Mouse (Mus musculus) hindbrain, embryonic 12.5 days (tissue): ENCODE measurements around the gene Pdss2. TPM values are rescaled to one million over a fixed set of nuclear protein-coding genes. Genes with fewer than 3 reads are reported as not detected.

Source experiments
- ATAC-seq: fragments of 200-750 bp; cut with Nextera tagmentation; 2 replicates; pipeline ENCODE4 v1.8.0; 2017; ENCODE audit warnings: moderate TSS enrichment; ENCODE audit not compliant: low FRiP score
- H3K27ac ChIP-seq: fragments of 300-500 bp; sonication (generic); 2 replicates; pipeline ENCODE4 v1.5.1; 2016; ENCODE audit warnings: mild to moderate bottlenecking
- H3K27me3 ChIP-seq: fragments of 300-500 bp; sonication (generic); 2 replicates; pipeline ENCODE4 v1.6.1; 2016; ENCODE audit warnings: mild to moderate bottlenecking
- H3K36me3 ChIP-seq: fragments of 300-500 bp; sonication (generic); 2 replicates; pipeline ENCODE4 v1.6.1; 2016; ENCODE audit warnings: mild to moderate bottlenecking
- H3K4me1 ChIP-seq: fragments of 300-500 bp; sonication (generic); 2 replicates; pipeline ENCODE4 v1.6.1; 2016
- H3K4me2 ChIP-seq: fragments of 300-500 bp; sonication (generic); replicated peaks from 2 replicates; pipeline ENCODE4 v1.6.1; 2016; ENCODE audit warnings: mild to moderate bottlenecking
- H3K4me3 ChIP-seq: fragments of 300-500 bp; sonication (generic); 2 replicates; pipeline ENCODE4 v1.5.1; 2016; ENCODE audit warnings: mild to moderate bottlenecking
- H3K9ac ChIP-seq: fragments of 300-500 bp; sonication (generic); 2 replicates; pipeline ENCODE4 v1.6.1; 2016; ENCODE audit warnings: mild to moderate bottlenecking, moderate library complexity
- H3K9me3 ChIP-seq: fragments of 300-500 bp; sonication (generic); replicated peaks from 2 replicates; pipeline ENCODE4 v1.6.1; 2016; ENCODE audit warnings: mild to moderate bottlenecking
- WGBS: fragments of 180-500 bp; shearing (Covaris S2); methylation state at CpG from one replicate; pipeline ENCODE4 v1.1.7; 2016; 5-methylcytosine and 5-hydroxymethylcytosine counted together
- polyA plus RNA-seq: library from polyadenylated mRNA; unstranded; fragments of >200 nt; fragmentation: Nextera tagmentation; extraction: Ambion mirVana; gene quantifications from 2 replicates; pipeline ENCODE4 v1.2.1, GENCODE M21; 2016

Gene Pdss2
- polyA plus RNA-seq, 1 experiment from 2014 or later = 14.9 TPM

- Histone ChIP-seq H3K27me3 (no peaks in the 10 kb centered on the region), H3K9ac (no peak overlapping the region), H3K4me2 (no peak overlapping the region), H3K9me3 (no peaks in the 10 kb centered on the region), H3K27ac (no peak overlapping the region), H3K4me3 (no peak overlapping the region), H3K36me3 (no peaks in the 10 kb centered on the region), H3K4me1 (no peaks in the 10 kb centered on the region)
- no peak for ATAC-seq
- 95% methylated on average over 2 of the region's 2 CpGs for WGBS
These were observed 244.9 kb downstream of the Pdss2 start for GRCm38 (mm10) chr10:43466223-43466622.

GRCm38 (mm10) chr10:43467659-43468058 lies 246.4 kb downstream of the Pdss2 start:
- no peaks in the 10 kb centered on the region for H3K27me3 ChIP-seq
- 40% methylated on average over 13 of the region's 13 CpGs for WGBS
- no peak overlapping the region for H3K9ac ChIP-seq
- H3K36me3 ChIP-seq = no peaks in the 10 kb centered on the region
- H3K27ac ChIP-seq = no peak overlapping the region
- no peaks in the 10 kb centered on the region for H3K9me3 ChIP-seq
- ATAC-seq = no peak
- H3K4me2 ChIP-seq = 0 out of 2 replicates have a peak overlapping the region, but pooled peaks have one; percentile 23
- H3K4me3 ChIP-seq = no peak overlapping the region
- no peaks in the 10 kb centered on the region for H3K4me1 ChIP-seq

GRCm38 (mm10) chr10:43468293-43468692 lies 247.0 kb downstream of the Pdss2 start:
- Histone ChIP-seq H3K9me3 (no peaks in the 10 kb centered on the region), H3K4me3 (no peak overlapping the region), H3K4me1 (no peaks in the 10 kb centered on the region), H3K27me3 (no peaks in the 10 kb centered on the region), H3K36me3 (no peaks in the 10 kb centered on the region), H3K27ac (no peak overlapping the region), H3K4me2 (no peak overlapping the region), H3K9ac (no peak overlapping the region)
- ATAC-seq = no peak
- 98% methylated on average over 6 of the region's 6 CpGs for WGBS

- no peaks in the 10 kb centered on the region for H3K9me3 ChIP-seq
- peaks cover 14% of the 10 kb centered on the region for H3K4me1 ChIP-seq
- H3K36me3 ChIP-seq = no peaks in the 10 kb centered on the region
- no peak for ATAC-seq
- no peak overlapping the region for H3K4me2 ChIP-seq
- H3K9ac ChIP-seq = no peak overlapping the region
- 58% methylated on average over 4 of the region's 4 CpGs for WGBS
- no peak overlapping the region for H3K27ac ChIP-seq
- H3K27me3 ChIP-seq = no peaks in the 10 kb centered on the region
- no peak overlapping the region for H3K4me3 ChIP-seq
These were observed 254.1 kb downstream of the Pdss2 start for GRCm38 (mm10) chr10:43475376-43475775.

- Histone ChIP-seq H3K27ac (peak overlapping the region; percentile 99), H3K4me1 (peaks cover 34% of the 10 kb centered on the region), H3K4me2 (peak overlapping the region; percentile 82), H3K27me3 (no peaks in the 10 kb centered on the region), H3K9me3 (no peaks in the 10 kb centered on the region), H3K4me3 (peak overlapping the region; percentile 73), H3K9ac (peak overlapping the region; percentile 95), H3K36me3 (no peaks in the 10 kb centered on the region)
- WGBS = 3% methylated on average over 9 of the region's 9 CpGs
- ATAC-seq = no peak
These were observed 256.2 kb downstream of the Pdss2 start for GRCm38 (mm10) chr10:43477459-43477858.

GRCm38 (mm10) chr10:43477865-43478681 lies 256.8 kb downstream of the Pdss2 start:
- no peaks in the 10 kb centered on the region for H3K36me3 ChIP-seq
- H3K4me1 ChIP-seq = peaks cover 38% of the 10 kb centered on the region
- peak overlapping the region; percentile 82 for H3K4me2 ChIP-seq
- peak overlapping the region; percentile 73 for H3K4me3 ChIP-seq
- no peaks in the 10 kb centered on the region for H3K27me3 ChIP-seq
- peak overlapping the region; percentile 99 for H3K27ac ChIP-seq
- peak overlapping the region; percentile 95 for H3K9ac ChIP-seq
- H3K9me3 ChIP-seq = no peaks in the 10 kb centered on the region
- ATAC-seq = peak; percentile 60
- under 1% methylated on average over 42 of the region's 42 CpGs for WGBS

- ATAC-seq = peak; percentile 72
- no peaks in the 10 kb centered on the region for H3K27me3 ChIP-seq
- H3K36me3 ChIP-seq = no peaks in the 10 kb centered on the region
- peak within 1 kb of the TSS; percentile 73 for H3K4me3 ChIP-seq
- H3K9me3 ChIP-seq = no peaks in the 10 kb centered on the region
- peak within 1 kb of the TSS; percentile 82 for H3K4me2 ChIP-seq
- peak within 1 kb of the TSS; percentile 95 for H3K9ac ChIP-seq
- H3K27ac ChIP-seq = peak within 1 kb of the TSS; percentile 99
- peaks cover 45% of the 10 kb centered on the region for H3K4me1 ChIP-seq
- WGBS = under 1% methylated on average over 56 of the region's 101 CpGs
These were observed 257.6 kb downstream of the Pdss2 start, which contains the start of gene Bend3 for GRCm38 (mm10) chr10:43478751-43479435. Gene Bend3 (plus strand): TSS chr10:43478831.

- H3K9me3 ChIP-seq = no peaks in the 10 kb centered on the region
- peaks cover 45% of the 10 kb centered on the region for H3K4me1 ChIP-seq
- H3K27me3 ChIP-seq = no peaks in the 10 kb centered on the region
- H3K27ac ChIP-seq = peak overlapping the region; percentile 99
- H3K9ac ChIP-seq = peak overlapping the region; percentile 95
- peak; percentile 79 for ATAC-seq
- H3K4me3 ChIP-seq = peak overlapping the region; percentile 73
- H3K36me3 ChIP-seq = no peaks in the 10 kb centered on the region
- WGBS = under 1% methylated on average over 74 of the region's 103 CpGs
- peak overlapping the region; percentile 82 for H3K4me2 ChIP-seq
These were observed 258.3 kb downstream of the Pdss2 start for GRCm38 (mm10) chr10:43479436-43480157.

GRCm38 (mm10) chr10:43480227-43480849 lies 259.1 kb downstream of the Pdss2 start:
- 5% methylated on average over 13 of the region's 13 CpGs for WGBS
- Histone ChIP-seq H3K27ac (peak overlapping the region; percentile 99; the same call in 1 of the 2 replicates), H3K36me3 (no peaks in the 10 kb centered on the region), H3K4me2 (peak overlapping the region; percentile 82), H3K9ac (peak overlapping the region; percentile 95), H3K27me3 (no peaks in the 10 kb centered on the region), H3K4me3 (peak overlapping the region; percentile 73), H3K9me3 (no peaks in the 10 kb centered on the region), H3K4me1 (peaks cover 45% of the 10 kb centered on the region)
- ATAC-seq = no peak

GRCm38 (mm10) chr10:43481179-43481578 lies 259.9 kb downstream of the Pdss2 start:
- no peak overlapping the region for H3K27ac ChIP-seq
- H3K4me3 ChIP-seq = no peak overlapping the region
- H3K9me3 ChIP-seq = no peaks in the 10 kb centered on the region
- peaks cover 45% of the 10 kb centered on the region for H3K4me1 ChIP-seq
- no peak overlapping the region for H3K9ac ChIP-seq
- peak overlapping the region; percentile 82 for H3K4me2 ChIP-seq
- ATAC-seq = no peak
- no peaks in the 10 kb centered on the region for H3K27me3 ChIP-seq
- no peaks in the 10 kb centered on the region for H3K36me3 ChIP-seq
- 40% methylated on average over 4 of the region's 4 CpGs for WGBS

GRCm38 (mm10) chr10:43482021-43482420 lies 260.7 kb downstream of the Pdss2 start:
- 86% methylated on average over 5 of the region's 5 CpGs for WGBS
- no peak overlapping the region for H3K9ac ChIP-seq
- H3K36me3 ChIP-seq = no peaks in the 10 kb centered on the region
- ATAC-seq = no peak
- no peak overlapping the region for H3K4me3 ChIP-seq
- no peak overlapping the region for H3K4me2 ChIP-seq
- no peaks in the 10 kb centered on the region for H3K27me3 ChIP-seq
- no peak overlapping the region for H3K27ac ChIP-seq
- H3K4me1 ChIP-seq = peaks cover 44% of the 10 kb centered on the region
- no peaks in the 10 kb centered on the region for H3K9me3 ChIP-seq
